9 mouse cellular contexts compared by ENCODE assay signal in the genomic region with DNA sequence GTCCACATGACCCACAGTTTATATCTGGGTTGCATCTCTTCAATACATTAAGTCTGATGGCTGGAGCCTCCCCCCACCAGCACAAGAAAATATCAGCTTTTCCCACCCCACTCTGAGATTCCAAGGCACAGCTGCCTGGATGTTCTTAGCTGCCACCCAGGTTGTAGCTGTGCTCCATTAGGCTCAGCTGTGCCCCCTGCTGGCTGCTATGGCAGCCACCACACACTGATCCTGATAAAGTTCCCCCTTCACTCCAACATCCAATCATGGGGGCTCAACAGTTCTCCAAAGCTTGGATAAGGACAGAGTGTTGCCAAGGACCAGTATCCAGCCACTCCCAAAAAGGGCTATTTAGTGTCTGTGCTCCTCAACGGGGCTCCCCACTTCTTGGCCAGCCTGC. TPM values are rescaled to one million over a fixed set of nuclear protein-coding genes. Genes with fewer than 3 reads are reported as not detected.
A peak's percentile ranks its signal among the peaks of the same experiment; 100 is the strongest.
DNase-seq lines count a peak whose midpoint lies in the region; ATAC-seq and TF ChIP-seq lines count a peak whose summit lies in the region.
"Had no signal": no experiment of that assay in that cellular context is flagged by ENCODE, and none has a peak within 500 bp of the region (broad histone marks: within the 10 kb centered on the region; RNA-seq: fewer than 3 reads in every experiment).

No protein-coding gene starts in this region.

- no peaks in the 10 kb centered on the region for H3K4me1 ChIP-seq in intestine, postnatal 0 days (replicated peaks; ENCODE audit: control insufficient read depth, insufficient read depth, low read length)
- no peaks in the 10 kb centered on the region for H3K4me1 ChIP-seq in intestine, embryonic 16.5 days (ENCODE audit: control insufficient read depth, insufficient read depth, low read length)
- no peaks in the 10 kb centered on the region for H3K4me1 ChIP-seq in ES-Bruce4 (ENCODE audit: control insufficient read depth, insufficient read depth, low read length)
- no peaks in the 10 kb centered on the region for H3K4me1 ChIP-seq in limb, embryonic 11.5 days (ENCODE audit: control insufficient read depth, insufficient read depth, low read length)

- WGBS in intestine, postnatal 0 days = 58% methylated on average over 1 of the region's 1 CpGs
- WGBS in intestine, embryonic 16.5 days = 70% methylated on average over 1 of the region's 1 CpGs
- 46% methylated on average over 1 of the region's 1 CpGs for WGBS in limb, embryonic 11.5 days

- H3K9me3 ChIP-seq in intestine, postnatal 0 days (ENCODE audit: control insufficient read depth) = no peaks in the 10 kb centered on the region
- no peaks in the 10 kb centered on the region for H3K9me3 ChIP-seq in intestine, embryonic 16.5 days (ENCODE audit: control insufficient read depth, low read length)
- no peaks in the 10 kb centered on the region for H3K9me3 ChIP-seq in ES-Bruce4 (replicated peaks; ENCODE audit: control insufficient read depth, insufficient read depth, low read length, poor library complexity, severe bottlenecking)
- H3K9me3 ChIP-seq in limb, embryonic 11.5 days (ENCODE audit: control insufficient read depth, low read length) = no peaks in the 10 kb centered on the region
- H3K9me3 ChIP-seq: heart, embryonic 13.5 days had no signal

- no peaks in the 10 kb centered on the region for H3K36me3 ChIP-seq in intestine, postnatal 0 days (ENCODE audit: control insufficient read depth, insufficient read depth)
- H3K36me3 ChIP-seq in intestine, embryonic 16.5 days (ENCODE audit: control insufficient read depth, insufficient read depth, low read length) = no peaks in the 10 kb centered on the region
- H3K36me3 ChIP-seq in ES-Bruce4 (ENCODE audit: control insufficient read depth, insufficient read depth, low read length, poor library complexity, severe bottlenecking) = no peaks in the 10 kb centered on the region
- no peaks in the 10 kb centered on the region for H3K36me3 ChIP-seq in limb, embryonic 11.5 days (ENCODE audit: control insufficient read depth, insufficient read depth, low read length)
- H3K36me3 ChIP-seq: heart, embryonic 13.5 days had no signal

- peak; percentile 81 for TF ChIP-seq CTCF in intestine, postnatal 0 days (IDR thresholded peaks at IDR 0.05; ENCODE audit: low read depth)
- peak; percentile 79 for TF ChIP-seq CTCF in ES-Bruce4 (IDR thresholded peaks at IDR 0.05; ENCODE audit: low read depth, low read length)

- DNase-seq in 416B (ENCODE audit: low read depth) = peak; percentile 38
- DNase-seq in cerebellum, postnatal 36 days = peak; percentile 20 to 25
- DNase-seq in limb, embryonic 11.5 days (ENCODE audit: low spot score) = peak; percentile 63
- peak; percentile 7 for DNase-seq in thymus, postnatal 25 days
- DNase-seq in layer of hippocampus, adult 9-11 months = no peak

- H3K27me3 ChIP-seq in intestine, postnatal 0 days (replicated peaks; ENCODE audit: control insufficient read depth, insufficient read depth, low read length) = no peaks in the 10 kb centered on the region
- H3K27me3 ChIP-seq in intestine, embryonic 16.5 days (replicated peaks; ENCODE audit: control insufficient read depth, insufficient read depth, low read length) = no peaks in the 10 kb centered on the region
- H3K27me3 ChIP-seq in ES-Bruce4 (ENCODE audit: control insufficient read depth, insufficient read depth, low read length, poor library complexity, severe bottlenecking) = peaks cover 2% of the 10 kb centered on the region; the same call in 1 of the 2 replicates
- no peaks in the 10 kb centered on the region for H3K27me3 ChIP-seq in limb, embryonic 11.5 days (ENCODE audit: control insufficient read depth, insufficient read depth, low read length)
- H3K27me3 ChIP-seq: heart, embryonic 13.5 days had no signal

- H3K27ac ChIP-seq in intestine, postnatal 0 days (ENCODE audit: low read depth, low read length) = no peak overlapping the region
- H3K27ac ChIP-seq in intestine, embryonic 16.5 days (ENCODE audit: low read length) = no peak overlapping the region
- no peak overlapping the region for H3K27ac ChIP-seq in ES-Bruce4 (ENCODE audit: insufficient read depth, low read length)
- no peak overlapping the region for H3K27ac ChIP-seq in limb, embryonic 11.5 days (replicated peaks; ENCODE audit: low read depth, low read length)
- H3K27ac ChIP-seq: heart, embryonic 13.5 days had no signal

- H3K4me2 ChIP-seq in intestine, postnatal 0 days (replicated peaks; ENCODE audit: low read depth) = no peak overlapping the region
- H3K4me2 ChIP-seq in intestine, embryonic 16.5 days (ENCODE audit: low read depth, low read length) = no peak overlapping the region
- H3K4me2 ChIP-seq in limb, embryonic 11.5 days (ENCODE audit: low read depth, severe bottlenecking) = no peak overlapping the region
- H3K4me2 ChIP-seq: heart, embryonic 13.5 days had no signal

- ATAC-seq in intestine, postnatal 0 days = no peak
- no peak for ATAC-seq in intestine, embryonic 16.5 days
- no peak for ATAC-seq in limb, embryonic 11.5 days (ENCODE audit: insufficient number of reproducible peaks, low FRiP score, low TSS enrichment, low read depth)

- no peak overlapping the region for H3K9ac ChIP-seq in intestine, postnatal 0 days (ENCODE audit: low read depth, low read length)
- H3K9ac ChIP-seq in intestine, embryonic 16.5 days (ENCODE audit: low read depth, low read length) = no peak overlapping the region
- H3K9ac ChIP-seq in ES-Bruce4 (ENCODE audit: low read depth, poor library complexity, severe bottlenecking) = no peak overlapping the region
- no peak overlapping the region for H3K9ac ChIP-seq in limb, embryonic 11.5 days (ENCODE audit: low read length)
- H3K9ac ChIP-seq: heart, embryonic 13.5 days had no signal

- no peak for TF ChIP-seq POLR2A in ES-Bruce4 (IDR thresholded peaks at IDR 0.05; ENCODE audit: insufficient read depth, low read length)

- no peak for TF ChIP-seq EP300 in ES-Bruce4 (IDR thresholded peaks at IDR 0.05; ENCODE audit: insufficient read depth, low read depth, low read length)

- no peak overlapping the region for H3K4me3 ChIP-seq in intestine, postnatal 0 days (ENCODE audit: low read depth, low read length)
- no peak overlapping the region for H3K4me3 ChIP-seq in intestine, embryonic 16.5 days (ENCODE audit: low read length)
- H3K4me3 ChIP-seq in ES-Bruce4 (ENCODE audit: low read depth, low read length) = no peak overlapping the region
- H3K4me3 ChIP-seq in limb, embryonic 11.5 days (ENCODE audit: low read depth, low read length) = no peak overlapping the region
- H3K4me3 ChIP-seq: heart, embryonic 13.5 days had no signal

RNA-seq across cellular contexts. Expression of gene Slc1a1, which starts 48.3 kb away (rescaled TPM):
- 2.2 and 3.8 TPM in 2 replicates for polyA plus RNA-seq in intestine, postnatal 0 days (2015; fragmentation: Nextera tagmentation; extraction: Ambion mirVana)
- 0.88 and 1.3 TPM in 2 replicates for polyA plus RNA-seq in intestine, embryonic 16.5 days (2015; fragmentation: Nextera tagmentation; extraction: Ambion mirVana)
- polyA plus RNA-seq in ES-Bruce4 (2011; ENCODE audit: insufficient read depth, insufficient read length, low read depth, missing spikeins) = 0.27 and 0.88 TPM in 2 replicates
- polyA plus RNA-seq in limb, embryonic 11.5 days (2014; fragmentation: Nextera tagmentation; extraction: Ambion mirVana) = 0.31 and 0.36 TPM in 2 replicates
